Mouse (Mus musculus): ENCODE measurements around the gene Col26a1.

DNA sequence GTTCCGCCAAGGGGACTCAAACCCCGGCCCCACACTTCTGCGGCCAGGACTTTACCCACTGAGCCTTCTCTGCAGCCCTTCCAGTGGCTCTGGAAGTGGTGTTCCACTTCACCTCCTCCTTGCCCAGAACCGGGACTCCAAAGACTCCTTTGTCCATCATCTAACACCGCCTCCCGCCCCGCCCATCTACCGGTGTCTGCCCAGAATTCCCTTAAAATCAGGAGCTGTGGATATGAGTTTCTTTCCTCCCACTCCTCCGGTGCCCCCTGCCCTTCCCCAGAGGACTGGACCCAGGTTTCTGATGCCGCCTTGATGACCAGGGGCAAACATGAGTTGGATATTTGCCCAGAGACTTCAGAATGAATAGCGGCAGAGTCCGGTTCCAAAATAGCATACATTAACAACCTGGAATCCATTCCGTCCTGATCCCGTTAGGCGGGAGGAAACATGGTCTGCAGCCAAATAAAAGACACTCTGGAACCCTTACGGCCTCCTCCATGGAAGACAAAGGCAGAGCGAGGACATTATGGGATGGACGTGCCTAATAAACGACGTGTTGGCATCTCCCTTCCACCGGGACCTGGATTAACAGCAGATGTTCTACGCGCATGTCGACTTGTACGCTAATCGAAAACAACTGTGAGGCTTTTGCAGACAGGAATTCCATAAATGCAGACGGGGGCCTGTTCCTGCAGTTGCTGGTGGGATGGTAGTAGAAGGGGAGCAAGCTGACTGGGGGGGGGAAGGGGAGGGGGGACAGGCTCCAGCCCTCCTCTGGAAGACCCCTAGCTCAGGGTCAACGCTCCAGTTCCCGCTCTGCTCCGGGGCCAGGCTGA lies 72.3 kb downstream of the Col26a1 start:
- TF ChIP-seq CTCF (conservative IDR thresholded peaks at IDR 0.05 in 1 of 2, IDR thresholded peaks at IDR 0.05 in 1 of 2; ENCODE audit: low read depth in 2 of 2, low read length in 2 of 2) (no peak), MAZ (IDR thresholded peaks at IDR 0.05; ENCODE audit: low read depth, low read length) (no peak), EP300 (IDR thresholded peaks at IDR 0.05; ENCODE audit: low read length) (no peak), HCFC1 (IDR thresholded peaks at IDR 0.05; ENCODE audit: low read depth, low read length) (no peak), POLR2A (IDR thresholded peaks at IDR 0.05; ENCODE audit: low read depth, low read length) (no peak), UBTF (IDR thresholded peaks at IDR 0.05; ENCODE audit: low read depth, low read length) (no peak), MEF2A (IDR thresholded peaks at IDR 0.05; ENCODE audit: borderline replicate concordance, low read depth, low read length) (no peak)
